Mouse (Mus musculus) forelimb bud, embryonic 11.5 days (tissue): Measurements from ENCODE around the gene Pip.

Experiments used
- DNase-seq: peaks from one replicate; pipeline ENCODE4 v3.0.0-alpha.2; 2012; ENCODE audit warnings: low read depth, low spot score

The Pip gene

GRCm38 (mm10) chr6:41847235-41847634 is at the start of gene Pip:
Pip (plus strand) TSS chr6:41847535.
- DNase-seq: no peak

GRCm38 (mm10) chr6:41824086-41824485 is 23.2 kb upstream of the Pip start:
- no peak for DNase-seq

GRCm38 (mm10) chr6:41829516-41829915 is 17.8 kb upstream of the Pip start:
- no peak for DNase-seq

GRCm38 (mm10) chr6:41852689-41853088 is 5.4 kb downstream of the Pip start, which contains the start of gene Sval2:
Sval2 (plus strand) TSS chr6:41852989.
- DNase-seq: no peak

GRCm38 (mm10) chr6:41864038-41864437 is 16.7 kb downstream of the Pip start:
- DNase-seq: no peak
